Mouse (Mus musculus) layer of hippocampus, postnatal 25 days (tissue): ENCODE data around the gene Zfp770. TPM values are rescaled to one million over a fixed set of nuclear protein-coding genes. Genes with fewer than 3 reads are reported as not detected.
A peak's percentile ranks its signal among the peaks of the same experiment; 100 is the strongest.

Experiments
- DNase-seq, 2 experiments: peaks; one replicate each; pipeline ENCODE4 v3.0.0; 2022; ENCODE audit warnings: mixed read lengths in 2 of 2, low spot score in 1 of 2; ENCODE audit errors: extremely low spot score in 1 of 2
- microRNA-seq, 2 experiments: library from miRNA; unstranded; fragments of <30 nt; microRNA quantifications; one replicate each; pipeline ENCODE4 v1.2.0; 2021
- total RNA-seq, 2 experiments: library from RNA; stranded (reverse); gene quantifications; 2 replicates each; pipeline ENCODE4 v1.2.3; 2021

Zfp770 gene
- total RNA-seq, 2 experiments from 2014 or later: 22.2 to 23.6 TPM

GRCm38 (mm10) chr2:114145315-114145801 lies 55.9 kb downstream of the Zfp770 start:
- DNase-seq: peak; percentile 23 to 70

- no peak for DNase-seq
These were observed 56.4 kb downstream of the Zfp770 start for GRCm38 (mm10) chr2:114144915-114145314.

GRCm38 (mm10) chr2:114143842-114144241 lies 57.4 kb downstream of the Zfp770 start:
- no peak for DNase-seq

Small RNA genes lying within 50 kb of the gene (microRNA-seq; reads per million reads assigned to microRNA genes)
- gene Mir7002: 0 to 0.20 reads per million in 2 experiments

Other genes with a start within 250 kb of the Zfp770 start
- 1 to 10 TPM; 7.2 to 7.4 TPM for gene Gjd2, start 187.8 kb downstream of the Zfp770 start, total RNA-seq
- not detected for gene Actc1, start 147.9 kb downstream of the Zfp770 start, total RNA-seq
- gene Aqr, start 14.4 kb downstream of the Zfp770 start, total RNA-seq: 10 to 100 TPM; 27.5 to 29.8 TPM